Mouse (Mus musculus) liver, adult 2 months (tissue): ENCODE measurements around the gene 1600014C23Rik. TPM values are rescaled to one million over a fixed set of nuclear protein-coding genes. Genes with fewer than 3 reads are reported as not detected.

Source experiments
- DNase-seq: peaks from one replicate; pipeline ENCODE4 v3.0.0-alpha.2; 2011; ENCODE audit warnings: low read depth, low spot score; ENCODE audit errors: extremely low read depth
- H3K27ac ChIP-seq: fragments of 200-500 bp; replicated peaks from 2 replicates; pipeline ENCODE4 v1.5.1; 2012; ENCODE audit warnings: low read depth, mild to moderate bottlenecking, control low read depth, inconsistent platforms, low read length; ENCODE audit not compliant: insufficient read depth
- H3K27me3 ChIP-seq: fragments of 200-500 bp; 2 replicates; pipeline ENCODE4 v1.6.1; 2012; ENCODE audit warnings: mild to moderate bottlenecking, moderate library complexity, low read length, inconsistent platforms; ENCODE audit not compliant: control insufficient read depth, insufficient read depth
- H3K36me3 ChIP-seq: fragments of 200-500 bp; 2 replicates; pipeline ENCODE4 v1.6.1; 2012; ENCODE audit warnings: low read length, inconsistent platforms; ENCODE audit not compliant: control insufficient read depth, insufficient read depth
- H3K4me1 ChIP-seq: fragments of 200-500 bp; 2 replicates; pipeline ENCODE4 v1.6.1; 2011; ENCODE audit warnings: low read length; ENCODE audit not compliant: control insufficient read depth, insufficient read depth
- H3K4me3 ChIP-seq: fragments of 200-500 bp; 2 replicates; pipeline ENCODE4 v1.5.1; 2011; ENCODE audit warnings: low read depth, mild to moderate bottlenecking, control low read depth, low read length, moderate library complexity; ENCODE audit not compliant: insufficient read depth
- H3K79me2 ChIP-seq: fragments of 200-500 bp; 2 replicates; pipeline ENCODE4 v1.6.1; 2012; ENCODE audit warnings: inconsistent platforms, mild to moderate bottlenecking, low read length, moderate library complexity; ENCODE audit not compliant: control insufficient read depth, insufficient read depth
- H3K9ac ChIP-seq: fragments of 200-500 bp; 2 replicates; pipeline ENCODE4 v1.6.1; 2012; ENCODE audit warnings: low read depth, mild to moderate bottlenecking, control low read depth, inconsistent platforms, low read length
- CTCF ChIP-seq: fragments of 200-500 bp; IDR thresholded peaks from 2 replicates; pipeline ENCODE4 v1.5.1; 2011; ENCODE audit warnings: low read depth, low read length, control low read depth
- POLR2A ChIP-seq: fragments of 200-500 bp; IDR thresholded peaks from 2 replicates; pipeline ENCODE4 v1.6.1; 2011; ENCODE audit warnings: low read length, control low read depth; ENCODE audit not compliant: insufficient read depth; ENCODE audit errors: extremely low read depth
- WGBS: fragments of 180-500 bp; shearing (Covaris S2); methylation state at CpG from one replicate; pipeline ENCODE4 v1.1.7; 2018; 5-methylcytosine and 5-hydroxymethylcytosine counted together
- polyA plus RNA-seq: library from polyadenylated mRNA; depleted of rRNA; stranded (reverse); fragments of >200 nt; gene quantifications from 2 replicates; pipeline ENCODE4 v1.2.3, GENCODE M21; 2012
- total RNA-seq: library from RNA; depleted of rRNA; stranded (reverse); fragments of >200 nt; gene quantifications from 2 replicates; pipeline ENCODE4 v1.2.3, GENCODE M21; 2014

Gene 1600014C23Rik
- total and polyA plus RNA-seq, 2 experiments: not detected

GRCm38 (mm10) chr17:45756831-45757230 is 23.2 kb upstream of the 1600014C23Rik start:
- H3K27ac ChIP-seq: no peak overlapping the region
- no peak overlapping the region for H3K4me3 ChIP-seq
- no peaks in the 10 kb centered on the region for H3K79me2 ChIP-seq
- TF ChIP-seq CTCF: no peak
- TF ChIP-seq POLR2A: no peak
- no peak for DNase-seq
- H3K4me1 ChIP-seq: no peaks in the 10 kb centered on the region
- no peaks in the 10 kb centered on the region for H3K27me3 ChIP-seq
- no peak overlapping the region for H3K9ac ChIP-seq
- no peaks in the 10 kb centered on the region for H3K36me3 ChIP-seq
- WGBS: 88% methylated on average over 5 of the region's 5 CpGs

- Histone ChIP-seq H3K4me1 (no peaks in the 10 kb centered on the region), H3K79me2 (no peaks in the 10 kb centered on the region), H3K4me3 (no peak overlapping the region), H3K27me3 (no peaks in the 10 kb centered on the region), H3K36me3 (no peaks in the 10 kb centered on the region), H3K9ac (no peak overlapping the region), H3K27ac (no peak overlapping the region)
- no peak for TF ChIP-seq CTCF
- no peak for TF ChIP-seq POLR2A
- DNase-seq: no peak
- WGBS: 82% methylated on average over 8 of the region's 8 CpGs
Observed at GRCm38 (mm10) chr17:45756391-45756790, 22.7 kb upstream of the 1600014C23Rik start.

GRCm38 (mm10) chr17:45754186-45754862 is 20.7 kb upstream of the 1600014C23Rik start:
- H3K4me1 ChIP-seq: no peaks in the 10 kb centered on the region
- H3K27me3 ChIP-seq: no peaks in the 10 kb centered on the region
- TF ChIP-seq CTCF (no peak), POLR2A (no peak)
- no peaks in the 10 kb centered on the region for H3K36me3 ChIP-seq
- H3K9ac ChIP-seq: no peak overlapping the region
- WGBS: 89% methylated on average over 13 of the region's 13 CpGs
- no peak overlapping the region for H3K4me3 ChIP-seq
- H3K27ac ChIP-seq: no peak overlapping the region
- DNase-seq: no peak
- no peaks in the 10 kb centered on the region for H3K79me2 ChIP-seq

GRCm38 (mm10) chr17:45752678-45753077 is 19.0 kb upstream of the 1600014C23Rik start:
- no peak overlapping the region for H3K4me3 ChIP-seq
- H3K36me3 ChIP-seq: no peaks in the 10 kb centered on the region
- DNase-seq: peak; percentile 40
- TF ChIP-seq CTCF (no peak), POLR2A (no peak)
- no peak overlapping the region for H3K9ac ChIP-seq
- no peaks in the 10 kb centered on the region for H3K79me2 ChIP-seq
- no peak overlapping the region for H3K27ac ChIP-seq
- H3K4me1 ChIP-seq: no peaks in the 10 kb centered on the region
- no peaks in the 10 kb centered on the region for H3K27me3 ChIP-seq
- WGBS: 23% methylated on average over 11 of the region's 11 CpGs

GRCm38 (mm10) chr17:45752053-45752452 is 18.4 kb upstream of the 1600014C23Rik start:
- Histone ChIP-seq H3K79me2 (no peaks in the 10 kb centered on the region), H3K27ac (no peak overlapping the region), H3K4me1 (no peaks in the 10 kb centered on the region), H3K36me3 (no peaks in the 10 kb centered on the region), H3K4me3 (no peak overlapping the region), H3K9ac (no peak overlapping the region), H3K27me3 (no peaks in the 10 kb centered on the region)
- no peak for DNase-seq
- WGBS: 82% methylated on average over 8 of the region's 8 CpGs
- no peak for TF ChIP-seq POLR2A
- TF ChIP-seq CTCF: no peak

GRCm38 (mm10) chr17:45751359-45751758 is 17.7 kb upstream of the 1600014C23Rik start:
- H3K4me1 ChIP-seq: no peaks in the 10 kb centered on the region
- WGBS: 100% methylated on average over 1 of the region's 1 CpGs
- DNase-seq: no peak
- H3K27ac ChIP-seq: no peak overlapping the region
- no peak overlapping the region for H3K9ac ChIP-seq
- H3K27me3 ChIP-seq: no peaks in the 10 kb centered on the region
- no peaks in the 10 kb centered on the region for H3K36me3 ChIP-seq
- TF ChIP-seq POLR2A (no peak), CTCF (no peak)
- H3K4me3 ChIP-seq: no peak overlapping the region
- no peaks in the 10 kb centered on the region for H3K79me2 ChIP-seq
